8 mouse cellular contexts compared by ENCODE assay signal in genomic region chr4:134273417-134274345, GRCm38 (mm10). TPM values are rescaled to one million over a fixed set of nuclear protein-coding genes. Genes with fewer than 3 reads are reported as not detected.
DNase-seq lines count a peak whose midpoint lies in the region; ATAC-seq and TF ChIP-seq lines count a peak whose summit lies in the region.

No protein-coding gene starts in this region.

- intact Hi-C loops in left cerebral cortex, adult 2 months (cut with DNase I) = no loop called here
- intact Hi-C loops in gastrocnemius, postnatal 36 days (cut with DNase I) = no loop called here

- no peak for DNase-seq in midbrain, embryonic 10.5 days (ENCODE audit: low spot score)
- DNase-seq in c-Kit-positive CD71-positive TER-119-negative erythroid progenitor cells, embryonic 14.5 days (ENCODE audit: low read depth) = peak; percentile 81
- no peak for DNase-seq in hindbrain, embryonic 14.5 days (ENCODE audit: low spot score)
- peak; percentile 74 for DNase-seq in yolk sac, embryonic 10.5 days (ENCODE audit: low spot score)
- DNase-seq in left cerebral cortex, adult 2 months (ENCODE audit: extremely low spot score in 1 of 2, low spot score in 2 of 2) = no peak
- no peak for DNase-seq in gastrocnemius, postnatal 36 days

- H3K9me3 ChIP-seq in midbrain, embryonic 10.5 days (replicated peaks) = no peaks in the 10 kb centered on the region
- no peaks in the 10 kb centered on the region for H3K9me3 ChIP-seq in midbrain, embryonic 15.5 days
- H3K9me3 ChIP-seq in hindbrain, embryonic 14.5 days (ENCODE audit: control insufficient read depth, low read length) = no peaks in the 10 kb centered on the region

- 5% methylated on average over 14 of the region's 14 CpGs for WGBS in midbrain, embryonic 10.5 days
- WGBS in midbrain, embryonic 15.5 days = 7% methylated on average over 14 of the region's 14 CpGs
- WGBS in hindbrain, embryonic 14.5 days = 6% methylated on average over 14 of the region's 14 CpGs

- H3K27me3 ChIP-seq in midbrain, embryonic 10.5 days (ENCODE audit: low read depth, poor library complexity, severe bottlenecking) = no peaks in the 10 kb centered on the region
- no peaks in the 10 kb centered on the region; the same call in 1 of the 2 replicates for H3K27me3 ChIP-seq in midbrain, embryonic 15.5 days (replicated peaks)
- H3K27me3 ChIP-seq in hindbrain, embryonic 14.5 days (ENCODE audit: control insufficient read depth, insufficient read depth, low read length) = no peaks in the 10 kb centered on the region

- H3K9ac ChIP-seq in midbrain, embryonic 15.5 days = no peak overlapping the region
- no peak overlapping the region for H3K9ac ChIP-seq in hindbrain, embryonic 14.5 days

- H3K27ac ChIP-seq in midbrain, embryonic 10.5 days (replicated peaks) = no peak overlapping the region; the same call in 1 of the 2 replicates
- no peak overlapping the region for H3K27ac ChIP-seq in midbrain, embryonic 15.5 days
- no peak overlapping the region for H3K27ac ChIP-seq in hindbrain, embryonic 14.5 days
- no peak overlapping the region for H3K27ac ChIP-seq in left cerebral cortex, adult 2 months

- no peak for ATAC-seq in midbrain, embryonic 15.5 days (replicated peaks)
- no peak for ATAC-seq in hindbrain, embryonic 14.5 days (ENCODE audit: low FRiP score)
- peak; percentile 84 for ATAC-seq in megakaryocyte, adult 5-6 weeks (ENCODE audit: poor library complexity, severe bottlenecking)

- H3K36me3 ChIP-seq in midbrain, embryonic 10.5 days = peaks cover 33% of the 10 kb centered on the region
- peaks cover 19% of the 10 kb centered on the region; the same call in 1 of the 2 replicates for H3K36me3 ChIP-seq in midbrain, embryonic 15.5 days (replicated peaks)
- peaks cover 34% of the 10 kb centered on the region for H3K36me3 ChIP-seq in hindbrain, embryonic 14.5 days (replicated peaks; ENCODE audit: control insufficient read depth, insufficient read depth)

- H3K4me2 ChIP-seq in midbrain, embryonic 15.5 days = no peak overlapping the region
- H3K4me2 ChIP-seq in hindbrain, embryonic 14.5 days (replicated peaks) = peak overlapping the region; percentile 15; the same call in 1 of the 2 replicates

- peak overlapping the region; percentile 19 for H3K4me3 ChIP-seq in midbrain, embryonic 10.5 days
- H3K4me3 ChIP-seq in midbrain, embryonic 15.5 days = no peak overlapping the region
- H3K4me3 ChIP-seq in hindbrain, embryonic 14.5 days (replicated peaks; ENCODE audit: low read length) = no peak overlapping the region
- no peak overlapping the region for H3K4me3 ChIP-seq in left cerebral cortex, adult 2 months

- H3K4me1 ChIP-seq in midbrain, embryonic 10.5 days = peaks cover 15% of the 10 kb centered on the region
- no peaks in the 10 kb centered on the region; the same call in 1 of the 2 replicates for H3K4me1 ChIP-seq in midbrain, embryonic 15.5 days
- no peaks in the 10 kb centered on the region for H3K4me1 ChIP-seq in hindbrain, embryonic 14.5 days (replicated peaks; ENCODE audit: control insufficient read depth, insufficient read depth, low read length)

- TF ChIP-seq CTCF in left cerebral cortex, adult 2 months (IDR thresholded peaks at IDR 0.05) = no peak

RNA-seq across cellular contexts. Expression of gene Pdik1l, which starts 14.0 kb away (rescaled TPM):
- polyA plus RNA-seq in midbrain, embryonic 10.5 days (2016; fragmentation: Nextera tagmentation; extraction: Ambion mirVana) = 21.6 and 23.8 TPM in 2 replicates
- polyA plus RNA-seq in midbrain, embryonic 15.5 days (2015; fragmentation: Nextera tagmentation; extraction: Ambion mirVana) = 42.2 and 44.7 TPM in 2 replicates
- polyA plus RNA-seq in hindbrain, embryonic 14.5 days (2014; fragmentation: Nextera tagmentation; extraction: Ambion mirVana) = 38.5 and 45.1 TPM in 2 replicates
- total RNA-seq in megakaryocyte, adult 5-6 weeks (2015) = 21.2 and 21.5 TPM in 2 replicates
- total RNA-seq in megakaryocyte, adult 5-6 weeks (2017) = 39.0 and 40.7 TPM in 2 replicates
- total RNA-seq in left cerebral cortex, adult 2 months (2021) = 10 to 100 TPM; 17.5 to 20.4 TPM
- total RNA-seq in gastrocnemius, postnatal 36 days (2021) = 1 to 10 TPM; 2.2 to 4.3 TPM

RNA-seq across cellular contexts. Expression of gene Grrp1, which starts 19.8 kb away (rescaled TPM):
- polyA plus RNA-seq in midbrain, embryonic 10.5 days (2016; fragmentation: Nextera tagmentation; extraction: Ambion mirVana) = 5.7 and 9.5 TPM in 2 replicates
- 13.6 and 14.4 TPM in 2 replicates for polyA plus RNA-seq in midbrain, embryonic 15.5 days (2015; fragmentation: Nextera tagmentation; extraction: Ambion mirVana)
- 16.4 and 16.9 TPM in 2 replicates for polyA plus RNA-seq in hindbrain, embryonic 14.5 days (2014; fragmentation: Nextera tagmentation; extraction: Ambion mirVana)
- total RNA-seq in megakaryocyte, adult 5-6 weeks (2015) = not detected in 2 replicates
- total RNA-seq in megakaryocyte, adult 5-6 weeks (2017) = not detected in 2 replicates
- 1 to 10 TPM; 3.0 to 3.6 TPM for total RNA-seq in left cerebral cortex, adult 2 months (2021)
- total RNA-seq in gastrocnemius, postnatal 36 days (2021) = 1 to 10 TPM; 2.4 to 3.6 TPM

RNA-seq across cellular contexts. Expression of gene Gm30191, which starts 26.9 kb away (rescaled TPM):
- polyA plus RNA-seq in midbrain, embryonic 10.5 days (2016; fragmentation: Nextera tagmentation; extraction: Ambion mirVana) = 0.20 TPM in 1 of 2 replicates, not detected in the other
- polyA plus RNA-seq in midbrain, embryonic 15.5 days (2015; fragmentation: Nextera tagmentation; extraction: Ambion mirVana) = not detected in 2 replicates
- 0.35 and 0.87 TPM in 2 replicates for polyA plus RNA-seq in hindbrain, embryonic 14.5 days (2014; fragmentation: Nextera tagmentation; extraction: Ambion mirVana)
- total RNA-seq in megakaryocyte, adult 5-6 weeks (2015) = not detected in 2 replicates
- not detected in 2 replicates for total RNA-seq in megakaryocyte, adult 5-6 weeks (2017)
- not detected for total RNA-seq in left cerebral cortex, adult 2 months (2021)
- not detected for total RNA-seq in gastrocnemius, postnatal 36 days (2021)

RNA-seq across cellular contexts. Expression of gene Zfp593, which starts 28.3 kb away (rescaled TPM):
- polyA plus RNA-seq in midbrain, embryonic 10.5 days (2016; fragmentation: Nextera tagmentation; extraction: Ambion mirVana) = 19.4 and 22.9 TPM in 2 replicates
- polyA plus RNA-seq in midbrain, embryonic 15.5 days (2015; fragmentation: Nextera tagmentation; extraction: Ambion mirVana) = 13.0 and 15.3 TPM in 2 replicates
- 12.5 and 14.4 TPM in 2 replicates for polyA plus RNA-seq in hindbrain, embryonic 14.5 days (2014; fragmentation: Nextera tagmentation; extraction: Ambion mirVana)
- total RNA-seq in megakaryocyte, adult 5-6 weeks (2015) = 3.5 and 4.6 TPM in 2 replicates
- 3.8 and 5.9 TPM in 2 replicates for total RNA-seq in megakaryocyte, adult 5-6 weeks (2017)
- total RNA-seq in left cerebral cortex, adult 2 months (2021) = 10 to 100 TPM; 11.6 to 12.9 TPM
- total RNA-seq in gastrocnemius, postnatal 36 days (2021) = 1 to 10 TPM; 4.5 to 4.7 TPM

RNA-seq across cellular contexts. Expression of gene E130218I03Rik, which starts 30.2 kb away (rescaled TPM):
- polyA plus RNA-seq in midbrain, embryonic 10.5 days (2016; fragmentation: Nextera tagmentation; extraction: Ambion mirVana) = 0.25 and 1.0 TPM in 2 replicates
- polyA plus RNA-seq in midbrain, embryonic 15.5 days (2015; fragmentation: Nextera tagmentation; extraction: Ambion mirVana) = 0.19 and 0.30 TPM in 2 replicates
- 0.32 TPM in 1 of 2 replicates, not detected in the other for polyA plus RNA-seq in hindbrain, embryonic 14.5 days (2014; fragmentation: Nextera tagmentation; extraction: Ambion mirVana)
- total RNA-seq in megakaryocyte, adult 5-6 weeks (2015) = not detected in 2 replicates
- not detected in 2 replicates for total RNA-seq in megakaryocyte, adult 5-6 weeks (2017)
- total RNA-seq in left cerebral cortex, adult 2 months (2021) = not detected
- not detected for total RNA-seq in gastrocnemius, postnatal 36 days (2021)

Comparison
In these comparisons a context has a peak if more than half of its experiments do, and no peak if none do; other contexts are left out.
1. DNase-seq: peak in c-Kit-positive CD71-positive TER-119-negative erythroid progenitor cells, embryonic 14.5 days (single experiment) and yolk sac, embryonic 10.5 days (single experiment); none in midbrain, embryonic 10.5 days (single experiment), hindbrain, embryonic 14.5 days (single experiment), left cerebral cortex, adult 2 months (0 of 2) and gastrocnemius, postnatal 36 days (0 of 2).